Mouse (Mus musculus): ENCODE measurements around the gene 2810408A11Rik. TPM values are rescaled to one million over a fixed set of nuclear protein-coding genes. Genes with fewer than 3 reads are reported as not detected.

The 2810408A11Rik gene
- polyA plus RNA-seq, 1 experiment from 2014 or later, result 17.2 TPM

- Histone ChIP-seq H3K4me1 (replicated peaks; ENCODE audit: control insufficient read depth, insufficient read depth, low read length) (peaks cover 5% of the 10 kb centered on the region; the same call in 1 of the 2 replicates), H3K4me2 (ENCODE audit: low read depth, low read length, severe bottlenecking) (no peak overlapping the region), H3K36me3 (ENCODE audit: control insufficient read depth, insufficient read depth, low read length) (peaks cover 3% of the 10 kb centered on the region; the same call in 1 of the 2 replicates), H3K9ac (ENCODE audit: low read length) (no peak overlapping the region), H3K27me3 (ENCODE audit: control insufficient read depth, insufficient read depth, low read length) (no peaks in the 10 kb centered on the region), H3K9me3 (ENCODE audit: control insufficient read depth, low read length) (no peaks in the 10 kb centered on the region), H3K27ac (ENCODE audit: low read depth, low read length) (no peak overlapping the region), H3K4me3 (ENCODE audit: low read depth, low read length) (no peak overlapping the region)
- WGBS, result 91% methylated on average over 9 of the region's 9 CpGs
- DNase-seq (ENCODE audit: low spot score) (no peak), ATAC-seq (replicated peaks; ENCODE audit: low FRiP score) (no peak)
These were observed 51.7 kb downstream of the 2810408A11Rik start for GRCm38 (mm10) chr11:69849128-69849527.

GRCm38 (mm10) chr11:69848021-69848420, 52.8 kb downstream of the 2810408A11Rik start:
- WGBS, result over 99% methylated on average over 6 of the region's 6 CpGs
- H3K4me2 ChIP-seq (ENCODE audit: low read depth, low read length, severe bottlenecking), result no peak overlapping the region
- H3K9me3 ChIP-seq (ENCODE audit: control insufficient read depth, low read length), result no peaks in the 10 kb centered on the region
- peaks cover 3% of the 10 kb centered on the region; the same call in 1 of the 2 replicates for H3K36me3 ChIP-seq (ENCODE audit: control insufficient read depth, insufficient read depth, low read length)
- no peak overlapping the region; the same call in 1 of the 2 replicates for H3K4me3 ChIP-seq (ENCODE audit: low read depth, low read length)
- H3K4me1 ChIP-seq (replicated peaks; ENCODE audit: control insufficient read depth, insufficient read depth, low read length), result peaks cover 5% of the 10 kb centered on the region; the same call in 1 of the 2 replicates
- ATAC-seq (replicated peaks; ENCODE audit: low FRiP score), result no peak
- no peaks in the 10 kb centered on the region for H3K27me3 ChIP-seq (ENCODE audit: control insufficient read depth, insufficient read depth, low read length)
- H3K27ac ChIP-seq (ENCODE audit: low read depth, low read length), result no peak overlapping the region
- H3K9ac ChIP-seq (ENCODE audit: low read length), result no peak overlapping the region
- DNase-seq (ENCODE audit: low spot score), result no peak

Small RNA genes within 50 kb of the gene (microRNA-seq; reads per million reads assigned to microRNA genes)
- not detected for gene Mir6924 (ENCODE audit: insufficient number of aligned reads)

Other genes with a start within 250 kb of the 2810408A11Rik start
- gene Sox15, start 245.7 kb downstream of the 2810408A11Rik start, polyA plus RNA-seq (2014; fragmentation: Nextera tagmentation; extraction: Ambion mirVana), result not detected in 2 replicates
- gene Mpdu1, start 238.3 kb downstream of the 2810408A11Rik start, polyA plus RNA-seq (2014; fragmentation: Nextera tagmentation; extraction: Ambion mirVana), result 39.0 TPM in 2 replicates
- 6.3 and 6.4 TPM in 2 replicates for gene Cd68, start 234.8 kb downstream of the 2810408A11Rik start, polyA plus RNA-seq (2014; fragmentation: Nextera tagmentation; extraction: Ambion mirVana)
- gene Eif4a1, start 228.6 kb downstream of the 2810408A11Rik start, polyA plus RNA-seq (2014; fragmentation: Nextera tagmentation; extraction: Ambion mirVana), result 827 and 855 TPM in 2 replicates
- 110 and 117 TPM in 2 replicates for gene Senp3, start 218.9 kb downstream of the 2810408A11Rik start, polyA plus RNA-seq (2014; fragmentation: Nextera tagmentation; extraction: Ambion mirVana)
- not detected in 2 replicates for gene Tnfsf13, start 215.2 kb downstream of the 2810408A11Rik start, polyA plus RNA-seq (2014; fragmentation: Nextera tagmentation; extraction: Ambion mirVana)
- gene Tnfsf12, start 205.1 kb downstream of the 2810408A11Rik start, polyA plus RNA-seq (2014; fragmentation: Nextera tagmentation; extraction: Ambion mirVana), result 2.4 TPM in 2 replicates
- 0.60 and 1.2 TPM in 2 replicates for gene Tnfsfm13, start 204.9 kb downstream of the 2810408A11Rik start, polyA plus RNA-seq (2014; fragmentation: Nextera tagmentation; extraction: Ambion mirVana)
- 61.2 and 65.7 TPM in 2 replicates for gene Polr2a, start 142.3 kb downstream of the 2810408A11Rik start, polyA plus RNA-seq (2014; fragmentation: Nextera tagmentation; extraction: Ambion mirVana)
- gene Slc35g3, start 139.0 kb downstream of the 2810408A11Rik start, polyA plus RNA-seq (2014; fragmentation: Nextera tagmentation; extraction: Ambion mirVana), result not detected in 2 replicates
- gene Zbtb4, start 135.1 kb downstream of the 2810408A11Rik start, polyA plus RNA-seq (2014; fragmentation: Nextera tagmentation; extraction: Ambion mirVana), result 1.1 and 1.4 TPM in 2 replicates
- 0.73 and 1.1 TPM in 2 replicates for gene Chrnb1, start 105.0 kb downstream of the 2810408A11Rik start, polyA plus RNA-seq (2014; fragmentation: Nextera tagmentation; extraction: Ambion mirVana)
- 1.3 and 1.7 TPM in 2 replicates for gene Fgf11, start 99.1 kb downstream of the 2810408A11Rik start, polyA plus RNA-seq (2014; fragmentation: Nextera tagmentation; extraction: Ambion mirVana)
- gene Tmem102, start 95.4 kb downstream of the 2810408A11Rik start, polyA plus RNA-seq (2014; fragmentation: Nextera tagmentation; extraction: Ambion mirVana), result 0.32 and 0.65 TPM in 2 replicates
- not detected in 2 replicates for gene Gm39566, start 85.7 kb downstream of the 2810408A11Rik start, polyA plus RNA-seq (2014; fragmentation: Nextera tagmentation; extraction: Ambion mirVana)
- not detected in 2 replicates for gene Spem2, start 82.5 kb downstream of the 2810408A11Rik start, polyA plus RNA-seq (2014; fragmentation: Nextera tagmentation; extraction: Ambion mirVana)
- gene Spem1, start 78.8 kb downstream of the 2810408A11Rik start, polyA plus RNA-seq (2014; fragmentation: Nextera tagmentation; extraction: Ambion mirVana), result 0.53 TPM in 1 of 2 replicates, not detected in the other
- gene Nlgn2, start 63.2 kb downstream of the 2810408A11Rik start, polyA plus RNA-seq (2014; fragmentation: Nextera tagmentation; extraction: Ambion mirVana), result 11.0 and 11.1 TPM in 2 replicates
- 250 and 283 TPM in 2 replicates for gene Tmem256, start 62.5 kb downstream of the 2810408A11Rik start, polyA plus RNA-seq (2014; fragmentation: Nextera tagmentation; extraction: Ambion mirVana)
- gene Plscr3, start 54.6 kb downstream of the 2810408A11Rik start, polyA plus RNA-seq (2014; fragmentation: Nextera tagmentation; extraction: Ambion mirVana), result 64.6 and 71.9 TPM in 2 replicates
- gene Tnk1, start 42.3 kb downstream of the 2810408A11Rik start, polyA plus RNA-seq (2014; fragmentation: Nextera tagmentation; extraction: Ambion mirVana), result 0.73 TPM in 2 replicates
- gene Tmem95, start 23.0 kb downstream of the 2810408A11Rik start, polyA plus RNA-seq (2014; fragmentation: Nextera tagmentation; extraction: Ambion mirVana), result 0.40 TPM in 1 of 2 replicates, not detected in the other
- gene Kctd11, start 19.6 kb downstream of the 2810408A11Rik start, polyA plus RNA-seq (2014; fragmentation: Nextera tagmentation; extraction: Ambion mirVana), result 2.9 and 3.0 TPM in 2 replicates
- 0.52 and 0.75 TPM in 2 replicates for gene Acap1, start 5.4 kb downstream of the 2810408A11Rik start, polyA plus RNA-seq (2014; fragmentation: Nextera tagmentation; extraction: Ambion mirVana)
- gene Neurl4, start 85 bp upstream of the 2810408A11Rik start, polyA plus RNA-seq (2014; fragmentation: Nextera tagmentation; extraction: Ambion mirVana), result 16.4 and 23.0 TPM in 2 replicates
- 99.2 and 106 TPM in 2 replicates for gene Gps2, start 12.9 kb upstream of the 2810408A11Rik start, polyA plus RNA-seq (2014; fragmentation: Nextera tagmentation; extraction: Ambion mirVana)
- 2,045 and 2,063 TPM in 2 replicates for gene Eif5a, start 21.0 kb upstream of the 2810408A11Rik start, polyA plus RNA-seq (2014; fragmentation: Nextera tagmentation; extraction: Ambion mirVana)
- 7.1 and 10.1 TPM in 2 replicates for gene Ybx2, start 34.8 kb upstream of the 2810408A11Rik start, polyA plus RNA-seq (2014; fragmentation: Nextera tagmentation; extraction: Ambion mirVana)
- 13.7 and 14.8 TPM in 2 replicates for gene Slc2a4, start 47.2 kb upstream of the 2810408A11Rik start, polyA plus RNA-seq (2014; fragmentation: Nextera tagmentation; extraction: Ambion mirVana)
- gene Cldn7, start 63.8 kb upstream of the 2810408A11Rik start, polyA plus RNA-seq (2014; fragmentation: Nextera tagmentation; extraction: Ambion mirVana), result 3.2 and 6.4 TPM in 2 replicates
- gene Ctdnep1, start 80.2 kb upstream of the 2810408A11Rik start, polyA plus RNA-seq (2014; fragmentation: Nextera tagmentation; extraction: Ambion mirVana), result 20.4 and 28.0 TPM in 2 replicates
- gene Elp5, start 81.5 kb upstream of the 2810408A11Rik start, polyA plus RNA-seq (2014; fragmentation: Nextera tagmentation; extraction: Ambion mirVana), result 144 and 156 TPM in 2 replicates
- gene Gabarap, start 90.2 kb upstream of the 2810408A11Rik start, polyA plus RNA-seq (2014; fragmentation: Nextera tagmentation; extraction: Ambion mirVana), result 472 and 477 TPM in 2 replicates
- gene Phf23, start 94.8 kb upstream of the 2810408A11Rik start, polyA plus RNA-seq (2014; fragmentation: Nextera tagmentation; extraction: Ambion mirVana), result 61.4 and 63.0 TPM in 2 replicates
- 43.9 and 47.6 TPM in 2 replicates for gene Dvl2, start 99.6 kb upstream of the 2810408A11Rik start, polyA plus RNA-seq (2014; fragmentation: Nextera tagmentation; extraction: Ambion mirVana)
- gene Acadvl, start 114.4 kb upstream of the 2810408A11Rik start, polyA plus RNA-seq (2014; fragmentation: Nextera tagmentation; extraction: Ambion mirVana), result 44.0 and 47.6 TPM in 2 replicates
- 18.2 and 21.5 TPM in 2 replicates for gene Dlg4, start 116.0 kb upstream of the 2810408A11Rik start, polyA plus RNA-seq (2014; fragmentation: Nextera tagmentation; extraction: Ambion mirVana)
- 0.88 and 0.99 TPM in 2 replicates for gene Asgr1, start 153.1 kb upstream of the 2810408A11Rik start, polyA plus RNA-seq (2014; fragmentation: Nextera tagmentation; extraction: Ambion mirVana)
- gene Asgr2, start 191.7 kb upstream of the 2810408A11Rik start, polyA plus RNA-seq (2014; fragmentation: Nextera tagmentation; extraction: Ambion mirVana), result not detected in 2 replicates
- gene Mgl2, start 229.3 kb upstream of the 2810408A11Rik start, polyA plus RNA-seq (2014; fragmentation: Nextera tagmentation; extraction: Ambion mirVana), result not detected in 2 replicates